Mouse (Mus musculus) limb, embryonic 13.5 days (tissue): ENCODE results near the gene Degs2. TPM values are rescaled to one million over a fixed set of nuclear protein-coding genes. Genes with fewer than 3 reads are reported as not detected.
A peak's percentile ranks its signal among the peaks of the same experiment; 100 is the strongest.

ENCODE experiments used
- ATAC-seq: fragments of 200-750 bp; cut with Nextera tagmentation; 2 replicates; pipeline ENCODE4 v1.8.0; 2017; ENCODE audit warnings: low read depth, moderate number of reproducible peaks, moderate TSS enrichment; ENCODE audit not compliant: low FRiP score
- H3K27ac ChIP-seq: fragments of 300-500 bp; sonication (generic); 2 replicates; pipeline ENCODE4 v1.5.1; 2015; ENCODE audit warnings: inconsistent platforms, mild to moderate bottlenecking, moderate library complexity
- H3K27me3 ChIP-seq: fragments of 300-500 bp; sonication (generic); 2 replicates; pipeline ENCODE4 v1.6.1; 2015; ENCODE audit warnings: mild to moderate bottlenecking, inconsistent platforms
- H3K36me3 ChIP-seq: fragments of 300-500 bp; sonication (generic); 2 replicates; pipeline ENCODE4 v1.6.1; 2015; ENCODE audit warnings: inconsistent platforms, mild to moderate bottlenecking, moderate library complexity
- H3K4me1 ChIP-seq: fragments of 300-500 bp; sonication (generic); 2 replicates; pipeline ENCODE4 v1.6.1; 2015; ENCODE audit warnings: inconsistent platforms
- H3K4me2 ChIP-seq: fragments of 300-500 bp; sonication (generic); replicated peaks from 2 replicates; pipeline ENCODE4 v1.6.1; 2015; ENCODE audit warnings: inconsistent platforms, mild to moderate bottlenecking, moderate library complexity
- H3K4me3 ChIP-seq: fragments of 300-500 bp; sonication (generic); 2 replicates; pipeline ENCODE4 v1.5.1; 2015; ENCODE audit warnings: moderate library complexity, mild to moderate bottlenecking, inconsistent platforms
- H3K9ac ChIP-seq: fragments of 300-500 bp; sonication (generic); 2 replicates; pipeline ENCODE4 v1.6.1; 2015; ENCODE audit warnings: mild to moderate bottlenecking, inconsistent platforms
- H3K9me3 ChIP-seq: fragments of 300-500 bp; sonication (generic); 2 replicates; pipeline ENCODE4 v1.6.1; 2016; ENCODE audit warnings: inconsistent platforms
- WGBS: fragments of 180-500 bp; shearing (Covaris S2); methylation state at CpG from one replicate; pipeline ENCODE4 v1.1.7; 2015; 5-methylcytosine and 5-hydroxymethylcytosine counted together
- polyA plus RNA-seq: library from polyadenylated mRNA; unstranded; fragments of >200 nt; fragmentation: Nextera tagmentation; extraction: Ambion mirVana; gene quantifications from 2 replicates; pipeline ENCODE4 v1.2.1, GENCODE M21; 2015

Degs2 gene
- polyA plus RNA-seq = 1.9 and 2.2 TPM in 2 replicates

- no peak for ATAC-seq
- no peaks in the 10 kb centered on the region for H3K9me3 ChIP-seq
- peaks cover 18% of the 10 kb centered on the region for H3K4me1 ChIP-seq
- no peak within 1 kb of the TSS for H3K27ac ChIP-seq
- H3K27me3 ChIP-seq = peaks cover 60% of the 10 kb centered on the region
- H3K4me2 ChIP-seq = peak within 1 kb of the TSS; percentile 59
- WGBS = 2% methylated on average over 32 of the region's 32 CpGs
- H3K4me3 ChIP-seq = peak within 1 kb of the TSS; percentile 32
- H3K36me3 ChIP-seq = no peaks in the 10 kb centered on the region
- H3K9ac ChIP-seq = no peak within 1 kb of the TSS; the same call in 1 of the 2 replicates
Observed at GRCm38 (mm10) chr12:108702185-108702584, at the start of gene Degs2. Gene Degs2 (minus strand): TSS chr12:108702315.

GRCm38 (mm10) chr12:108751790-108752189 lies 49.7 kb upstream of the Degs2 start:
- Histone ChIP-seq H3K9me3 (peaks cover 7% of the 10 kb centered on the region), H3K4me1 (no peaks in the 10 kb centered on the region), H3K27ac (no peak overlapping the region), H3K27me3 (no peaks in the 10 kb centered on the region), H3K4me3 (no peak overlapping the region), H3K9ac (no peak overlapping the region), H3K4me2 (no peak overlapping the region), H3K36me3 (no peaks in the 10 kb centered on the region)
- WGBS = 61% methylated on average over 9 of the region's 9 CpGs
- ATAC-seq = no peak

DNA sequence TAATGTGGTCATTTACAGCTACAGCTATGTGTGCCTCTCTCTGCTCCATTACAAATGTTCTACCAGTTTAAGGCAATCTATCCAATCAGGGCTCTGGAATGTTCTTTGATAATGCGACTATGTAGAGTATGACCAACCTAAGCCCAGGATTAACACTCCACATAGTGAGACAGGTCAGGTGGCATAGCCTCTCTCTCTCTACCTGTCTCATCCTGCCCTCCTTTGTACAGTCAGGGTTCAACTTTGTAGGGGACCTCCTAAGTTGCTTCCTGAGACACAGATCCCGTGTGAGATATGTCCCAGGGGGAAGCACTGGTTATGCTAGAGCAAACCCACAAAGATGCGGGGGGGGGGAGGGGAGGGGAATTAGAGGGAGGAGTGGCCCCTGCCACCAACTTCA lies 48.1 kb upstream of the Degs2 start:
- H3K27ac ChIP-seq = no peak overlapping the region
- H3K9ac ChIP-seq = no peak overlapping the region
- WGBS = 77% methylated on average over 3 of the region's 3 CpGs
- no peak overlapping the region for H3K4me2 ChIP-seq
- peaks cover 7% of the 10 kb centered on the region for H3K9me3 ChIP-seq
- no peaks in the 10 kb centered on the region for H3K4me1 ChIP-seq
- H3K4me3 ChIP-seq = no peak overlapping the region
- ATAC-seq = no peak
- H3K27me3 ChIP-seq = no peaks in the 10 kb centered on the region
- no peaks in the 10 kb centered on the region for H3K36me3 ChIP-seq

GRCm38 (mm10) chr12:108749454-108749853 lies 47.3 kb upstream of the Degs2 start:
- H3K4me3 ChIP-seq = no peak overlapping the region
- H3K9ac ChIP-seq = no peak overlapping the region
- no peaks in the 10 kb centered on the region for H3K27me3 ChIP-seq
- no peak overlapping the region for H3K4me2 ChIP-seq
- 81% methylated on average over 9 of the region's 9 CpGs for WGBS
- H3K36me3 ChIP-seq = no peaks in the 10 kb centered on the region
- no peaks in the 10 kb centered on the region for H3K4me1 ChIP-seq
- H3K9me3 ChIP-seq = peaks cover 7% of the 10 kb centered on the region
- no peak overlapping the region for H3K27ac ChIP-seq
- ATAC-seq = no peak

- H3K27me3 ChIP-seq = no peaks in the 10 kb centered on the region
- H3K4me1 ChIP-seq = no peaks in the 10 kb centered on the region
- H3K4me2 ChIP-seq = no peak overlapping the region
- no peak overlapping the region for H3K9ac ChIP-seq
- no peaks in the 10 kb centered on the region for H3K36me3 ChIP-seq
- ATAC-seq = no peak
- H3K9me3 ChIP-seq = peaks cover 7% of the 10 kb centered on the region
- no peak overlapping the region for H3K4me3 ChIP-seq
- no peak overlapping the region for H3K27ac ChIP-seq
- 73% methylated on average over 6 of the region's 6 CpGs for WGBS
Observed at GRCm38 (mm10) chr12:108749019-108749418, 46.9 kb upstream of the Degs2 start.

- ATAC-seq = no peak
- Histone ChIP-seq H3K4me2 (no peak overlapping the region), H3K9me3 (peaks cover 7% of the 10 kb centered on the region), H3K27me3 (no peaks in the 10 kb centered on the region), H3K36me3 (no peaks in the 10 kb centered on the region), H3K27ac (no peak overlapping the region), H3K4me1 (no peaks in the 10 kb centered on the region), H3K9ac (no peak overlapping the region), H3K4me3 (no peak overlapping the region)
Observed at GRCm38 (mm10) chr12:108745990-108746389, 43.9 kb upstream of the Degs2 start.

DNA sequence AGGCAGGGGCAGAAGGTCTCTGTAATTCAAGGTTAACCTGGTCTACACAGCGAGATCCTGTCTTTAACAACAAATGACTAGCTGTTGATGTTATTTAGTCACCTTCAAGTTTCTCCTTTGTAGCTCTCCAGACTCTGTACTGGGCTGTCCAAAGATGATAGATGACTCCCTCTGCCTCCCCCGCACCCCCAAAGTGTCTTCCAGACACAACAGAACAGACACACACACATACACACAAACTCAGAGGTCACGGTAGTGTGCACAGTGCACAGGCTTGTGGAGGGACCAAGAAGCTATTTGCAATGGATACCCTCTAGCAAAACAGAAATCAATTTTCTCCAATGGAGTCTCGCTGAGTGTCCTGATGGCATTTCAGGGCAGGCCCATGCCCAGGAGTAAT lies 40.1 kb upstream of the Degs2 start:
- Histone ChIP-seq H3K27me3 (no peaks in the 10 kb centered on the region), H3K9ac (no peak overlapping the region), H3K4me1 (no peaks in the 10 kb centered on the region), H3K27ac (no peak overlapping the region), H3K36me3 (no peaks in the 10 kb centered on the region), H3K9me3 (no peaks in the 10 kb centered on the region), H3K4me2 (no peak overlapping the region), H3K4me3 (no peak overlapping the region)
- 88% methylated on average over 4 of the region's 4 CpGs for WGBS
- no peak for ATAC-seq

GRCm38 (mm10) chr12:108741472-108741871 lies 39.4 kb upstream of the Degs2 start:
- Histone ChIP-seq H3K4me3 (no peak overlapping the region), H3K27me3 (no peaks in the 10 kb centered on the region), H3K9me3 (no peaks in the 10 kb centered on the region), H3K36me3 (no peaks in the 10 kb centered on the region), H3K4me1 (no peaks in the 10 kb centered on the region), H3K9ac (no peak overlapping the region), H3K4me2 (no peak overlapping the region), H3K27ac (no peak overlapping the region)
- WGBS = 65% methylated on average over 2 of the region's 2 CpGs
- ATAC-seq = no peak

GRCm38 (mm10) chr12:108738745-108739144 lies 36.6 kb upstream of the Degs2 start:
- 88% methylated on average over 12 of the region's 12 CpGs for WGBS
- Histone ChIP-seq H3K4me2 (no peak overlapping the region), H3K27me3 (no peaks in the 10 kb centered on the region), H3K27ac (no peak overlapping the region), H3K4me3 (no peak overlapping the region), H3K9me3 (no peaks in the 10 kb centered on the region), H3K4me1 (no peaks in the 10 kb centered on the region), H3K9ac (no peak overlapping the region), H3K36me3 (no peaks in the 10 kb centered on the region)
- ATAC-seq = no peak

GRCm38 (mm10) chr12:108737838-108738237 lies 35.7 kb upstream of the Degs2 start:
- no peaks in the 10 kb centered on the region for H3K4me1 ChIP-seq
- no peaks in the 10 kb centered on the region for H3K9me3 ChIP-seq
- H3K27me3 ChIP-seq = no peaks in the 10 kb centered on the region
- 90% methylated on average over 7 of the region's 7 CpGs for WGBS
- H3K4me3 ChIP-seq = no peak overlapping the region
- ATAC-seq = no peak
- no peak overlapping the region for H3K27ac ChIP-seq
- H3K4me2 ChIP-seq = no peak overlapping the region
- no peaks in the 10 kb centered on the region for H3K36me3 ChIP-seq
- H3K9ac ChIP-seq = no peak overlapping the region

DNA sequence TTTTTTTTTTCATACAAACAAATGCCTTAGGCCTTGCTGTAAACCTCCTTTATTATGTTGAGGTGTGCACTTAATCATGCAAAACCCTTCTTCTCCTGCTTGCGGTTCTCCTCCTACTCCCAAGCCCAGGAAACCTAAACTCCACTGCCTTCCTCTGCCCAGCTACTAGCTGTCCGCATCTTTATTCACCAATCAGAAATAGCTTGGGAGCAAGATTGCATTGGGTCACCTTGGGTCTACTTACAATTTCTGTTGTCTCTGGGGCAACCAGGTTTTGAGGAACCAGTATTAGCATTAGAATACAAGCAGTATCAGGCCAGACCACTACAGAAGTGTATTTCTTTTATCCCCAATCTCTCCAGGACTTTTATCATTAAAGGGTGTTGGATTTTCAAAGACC lies 32.3 kb upstream of the Degs2 start:
- H3K9ac ChIP-seq = no peak overlapping the region
- H3K27me3 ChIP-seq = no peaks in the 10 kb centered on the region
- no peak overlapping the region for H3K27ac ChIP-seq
- WGBS = 84% methylated on average over 2 of the region's 2 CpGs
- H3K4me1 ChIP-seq = no peaks in the 10 kb centered on the region
- H3K4me2 ChIP-seq = no peak overlapping the region
- no peaks in the 10 kb centered on the region for H3K9me3 ChIP-seq
- H3K36me3 ChIP-seq = no peaks in the 10 kb centered on the region
- no peak overlapping the region for H3K4me3 ChIP-seq
- no peak for ATAC-seq

DNA sequence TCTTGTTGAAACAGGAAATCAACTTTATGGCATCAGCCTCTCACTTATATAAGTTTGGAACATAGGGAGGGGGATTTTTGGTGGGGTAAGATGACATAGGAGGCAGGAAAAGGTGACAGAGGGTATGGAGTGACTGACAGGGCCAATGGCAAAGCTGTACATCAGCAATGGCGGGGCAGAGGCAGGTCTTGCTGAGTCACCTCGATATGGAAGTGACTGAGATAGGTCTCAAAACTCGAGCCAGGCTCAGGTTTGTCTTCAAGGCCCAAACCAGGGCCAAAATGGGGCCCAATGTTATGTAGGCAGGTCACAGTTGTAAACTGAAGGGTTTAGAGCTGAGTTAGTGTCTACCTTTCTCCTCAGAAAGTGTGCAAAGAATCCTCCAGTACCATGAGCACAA lies 21.7 kb upstream of the Degs2 start:
- H3K4me2 ChIP-seq = no peak overlapping the region
- no peak for ATAC-seq
- H3K9ac ChIP-seq = no peak overlapping the region
- WGBS = 83% methylated on average over 3 of the region's 3 CpGs
- no peaks in the 10 kb centered on the region for H3K36me3 ChIP-seq
- H3K4me1 ChIP-seq = no peaks in the 10 kb centered on the region
- no peak overlapping the region for H3K4me3 ChIP-seq
- no peak overlapping the region for H3K27ac ChIP-seq
- H3K27me3 ChIP-seq = no peaks in the 10 kb centered on the region
- peaks cover 4% of the 10 kb centered on the region; the same call in 1 of the 2 replicates for H3K9me3 ChIP-seq

- Histone ChIP-seq H3K9me3 (peaks cover 4% of the 10 kb centered on the region; the same call in 1 of the 2 replicates), H3K27ac (no peak overlapping the region), H3K4me2 (no peak overlapping the region), H3K9ac (no peak overlapping the region), H3K27me3 (no peaks in the 10 kb centered on the region), H3K4me1 (no peaks in the 10 kb centered on the region), H3K4me3 (no peak overlapping the region), H3K36me3 (no peaks in the 10 kb centered on the region)
- ATAC-seq = no peak
- 95% methylated on average over 4 of the region's 4 CpGs for WGBS
Observed at GRCm38 (mm10) chr12:108722464-108722863, 20.3 kb upstream of the Degs2 start.
